Mouse (Mus musculus): ENCODE data around the gene Taf11. TPM values are rescaled to one million over a fixed set of nuclear protein-coding genes. Genes with fewer than 3 reads are reported as not detected.

Taf11 gene
- polyA plus RNA-seq (2012; rRNA removed), result 8.3 and 11.5 TPM in 2 replicates

DNA sequence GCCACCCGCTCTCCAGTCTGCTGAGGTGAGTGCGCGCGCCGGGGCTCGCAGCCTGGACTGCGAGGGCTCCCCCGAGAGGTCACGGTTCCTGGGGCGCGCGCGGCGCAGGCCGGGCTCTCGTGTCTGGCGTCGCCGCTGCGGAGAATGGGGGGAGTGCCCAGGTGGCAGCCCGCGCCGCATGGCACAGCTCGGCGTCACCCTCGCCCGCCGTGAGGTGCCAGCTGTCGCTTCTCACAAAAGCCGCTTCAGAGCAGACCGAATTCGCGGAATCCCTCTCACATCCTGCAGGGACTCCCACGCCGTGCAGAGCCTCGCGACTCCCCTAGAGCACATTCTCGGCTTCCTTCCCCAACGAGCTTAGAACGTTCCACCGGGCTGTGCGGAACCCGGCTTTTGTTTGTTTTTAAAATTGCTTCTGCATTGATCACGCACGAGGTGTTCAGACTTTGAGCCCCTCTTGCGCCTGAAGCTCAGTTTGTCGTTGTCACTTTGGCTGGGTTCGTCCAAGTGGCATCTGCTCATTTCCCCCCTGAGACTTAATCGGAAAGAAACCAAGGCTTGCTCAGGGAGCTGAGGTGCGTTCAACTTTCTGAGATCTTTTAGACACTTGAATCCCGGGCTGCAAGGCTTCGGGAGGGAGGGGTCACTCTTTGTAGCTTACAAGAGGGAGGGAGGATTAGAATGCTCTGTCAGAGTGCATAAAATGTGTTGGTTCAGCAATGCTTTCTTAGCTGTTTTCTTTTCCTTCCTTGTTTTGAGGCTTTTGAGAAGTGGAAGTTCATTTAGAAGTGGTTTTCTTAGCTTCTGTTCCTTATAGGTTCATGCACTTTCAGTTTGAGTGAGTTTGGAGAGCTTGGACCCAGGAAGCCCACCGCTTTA lies at the start of gene Taf11:
Gene Taf11 (minus strand): TSS at position 223 of the 879 bp plus-strand sequence.
- Histone ChIP-seq H3K4me1 (ENCODE audit: control insufficient read depth, insufficient read depth, low read length) (peaks cover 11% of the 10 kb centered on the region), H3K4me3 (replicated peaks; ENCODE audit: extremely low read depth, low read depth, low read length) (peak within 1 kb of the TSS; percentile 93)
- WGBS, result 2% methylated on average over 53 of the region's 53 CpGs
- no peak for DNase-seq
- TF ChIP-seq POLR2A (IDR thresholded peaks at IDR 0.05; ENCODE audit: borderline replicate concordance, extremely low read depth, low read depth, low read length), result no peak
- no peak for TF ChIP-seq CTCF (IDR thresholded peaks at IDR 0.05; ENCODE audit: insufficient read depth, low read length)

DNA sequence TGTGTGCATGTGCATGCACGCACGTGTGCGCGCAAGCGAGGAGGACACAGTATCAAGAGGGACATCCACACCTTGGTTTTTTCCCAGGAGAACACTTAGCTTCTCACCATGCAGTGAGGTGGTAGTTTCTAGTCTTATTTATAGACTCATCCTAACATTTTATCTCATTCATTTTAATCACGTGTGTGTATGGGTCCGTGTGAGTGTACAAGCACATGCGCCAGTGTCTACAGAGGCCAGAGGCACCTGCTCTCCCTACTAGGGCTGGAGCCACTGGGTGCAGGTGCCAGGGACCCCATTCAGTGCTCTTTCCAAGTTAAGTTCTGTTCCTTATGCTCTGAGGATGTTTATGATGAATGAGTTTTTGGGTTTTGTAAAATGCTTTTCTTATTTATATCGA lies 48.0 kb upstream of the Taf11 start:
- Histone ChIP-seq H3K4me1 (ENCODE audit: control insufficient read depth, insufficient read depth, low read length) (peaks cover 15% of the 10 kb centered on the region), H3K4me3 (replicated peaks; ENCODE audit: extremely low read depth, low read depth, low read length) (no peak overlapping the region)
- DNase-seq, result no peak
- WGBS, result 93% methylated on average over 9 of the region's 9 CpGs
- no peak for TF ChIP-seq POLR2A (IDR thresholded peaks at IDR 0.05; ENCODE audit: borderline replicate concordance, extremely low read depth, low read depth, low read length)
- TF ChIP-seq CTCF (IDR thresholded peaks at IDR 0.05; ENCODE audit: insufficient read depth, low read length), result no peak

DNA sequence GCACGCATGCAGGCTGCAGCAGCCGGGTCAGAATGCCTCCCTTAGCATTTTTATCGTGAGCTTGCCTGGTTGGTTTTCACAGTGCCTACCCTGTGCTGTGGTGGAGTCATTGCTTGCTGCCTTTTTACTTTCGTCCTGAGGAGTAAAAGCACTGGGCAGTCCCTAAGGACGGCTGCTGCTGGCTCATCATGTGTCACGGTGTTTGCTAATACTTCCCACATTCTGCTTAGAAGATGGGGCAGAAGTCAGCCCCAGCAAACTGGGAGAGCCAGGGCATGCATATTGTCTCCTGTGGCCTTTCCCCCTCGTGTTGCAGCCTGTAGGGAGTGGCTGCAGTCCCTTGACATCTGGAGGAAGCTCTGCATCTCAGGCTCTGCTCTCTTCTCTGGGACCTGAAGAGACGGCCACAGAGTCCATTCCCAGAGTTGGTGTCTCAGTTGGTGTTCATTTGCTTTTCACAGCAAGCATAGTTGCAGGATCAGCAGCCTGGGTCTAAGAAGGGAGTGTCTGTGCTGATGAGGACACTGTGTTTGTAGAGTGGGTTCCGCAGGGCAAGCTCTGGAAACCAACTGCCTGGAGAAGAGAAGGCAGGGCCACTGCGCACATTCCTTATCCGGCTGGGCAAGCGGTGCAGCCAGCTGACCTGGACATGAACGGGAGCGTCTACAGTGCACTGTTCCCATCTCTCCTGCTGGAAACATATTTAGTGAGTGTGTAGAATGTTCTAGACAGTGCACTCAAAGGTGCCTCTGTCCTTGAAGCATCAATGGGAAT lies 45.2 kb upstream of the Taf11 start:
- 37% methylated on average over 14 of the region's 14 CpGs for WGBS
- Histone ChIP-seq H3K4me1 (ENCODE audit: control insufficient read depth, insufficient read depth, low read length) (peaks cover 15% of the 10 kb centered on the region), H3K4me3 (replicated peaks; ENCODE audit: extremely low read depth, low read depth, low read length) (no peak overlapping the region)
- TF ChIP-seq POLR2A (IDR thresholded peaks at IDR 0.05; ENCODE audit: borderline replicate concordance, extremely low read depth, low read depth, low read length) (no peak), CTCF (IDR thresholded peaks at IDR 0.05; ENCODE audit: insufficient read depth, low read length) (no peak)
- DNase-seq, result no peak

DNA sequence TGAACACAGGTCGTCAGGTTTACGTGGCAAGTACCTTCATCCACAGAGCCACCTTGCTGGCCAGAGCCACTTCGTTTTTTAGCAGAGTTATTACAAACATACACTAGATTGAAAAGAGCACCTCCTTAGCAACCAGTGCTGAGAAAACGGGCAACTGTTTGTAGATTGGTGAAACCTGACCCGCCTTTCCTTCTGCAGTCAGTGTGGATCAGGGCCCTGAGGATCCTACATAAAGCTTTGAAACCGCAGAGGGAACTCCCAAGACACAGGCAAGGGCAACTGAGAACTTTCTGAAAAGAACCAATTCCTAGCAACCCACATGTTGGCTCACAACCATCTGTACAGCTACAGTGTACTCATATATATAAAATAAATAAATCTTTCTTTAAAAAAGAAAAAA lies 43.5 kb upstream of the Taf11 start:
- peaks cover 11% of the 10 kb centered on the region for H3K4me1 ChIP-seq (ENCODE audit: control insufficient read depth, insufficient read depth, low read length)
- DNase-seq, result no peak
- 63% methylated on average over 6 of the region's 6 CpGs for WGBS

DNA sequence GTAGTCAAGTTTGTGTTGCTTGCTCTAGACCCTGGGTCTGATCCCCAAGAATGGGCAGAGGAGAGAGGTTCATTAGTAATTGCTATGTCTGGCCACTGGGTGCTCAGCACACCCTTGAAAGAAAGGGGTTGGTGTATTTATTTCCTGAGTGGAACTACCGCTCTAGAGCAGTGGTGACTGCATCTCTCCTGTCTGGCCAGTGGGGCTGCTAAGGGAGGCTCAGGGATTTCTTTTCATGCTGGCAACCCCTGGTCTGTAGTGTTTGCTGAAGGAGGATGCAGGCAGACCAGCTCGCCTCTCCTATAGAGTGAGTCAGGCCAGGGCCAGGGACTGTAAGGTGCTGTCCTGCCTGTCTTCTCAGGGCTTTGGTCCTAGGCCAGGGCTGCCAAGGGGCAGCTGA lies 37.5 kb upstream of the Taf11 start:
- Histone ChIP-seq H3K4me3 (replicated peaks; ENCODE audit: extremely low read depth, low read depth, low read length) (no peak overlapping the region), H3K4me1 (ENCODE audit: control insufficient read depth, insufficient read depth, low read length) (peaks cover 29% of the 10 kb centered on the region)
- no peak for TF ChIP-seq POLR2A (IDR thresholded peaks at IDR 0.05; ENCODE audit: borderline replicate concordance, extremely low read depth, low read depth, low read length)
- no peak for TF ChIP-seq CTCF (IDR thresholded peaks at IDR 0.05; ENCODE audit: insufficient read depth, low read length)
- WGBS, result 47% methylated on average over 2 of the region's 2 CpGs
- DNase-seq, result no peak

More for the DNA sequence above, 43.5 kb upstream of the Taf11 start:
- no peak overlapping the region for H3K4me3 ChIP-seq (replicated peaks; ENCODE audit: extremely low read depth, low read depth, low read length)
- TF ChIP-seq CTCF (IDR thresholded peaks at IDR 0.05; ENCODE audit: insufficient read depth, low read length) (no peak), POLR2A (IDR thresholded peaks at IDR 0.05; ENCODE audit: borderline replicate concordance, extremely low read depth, low read depth, low read length) (no peak)

DNA sequence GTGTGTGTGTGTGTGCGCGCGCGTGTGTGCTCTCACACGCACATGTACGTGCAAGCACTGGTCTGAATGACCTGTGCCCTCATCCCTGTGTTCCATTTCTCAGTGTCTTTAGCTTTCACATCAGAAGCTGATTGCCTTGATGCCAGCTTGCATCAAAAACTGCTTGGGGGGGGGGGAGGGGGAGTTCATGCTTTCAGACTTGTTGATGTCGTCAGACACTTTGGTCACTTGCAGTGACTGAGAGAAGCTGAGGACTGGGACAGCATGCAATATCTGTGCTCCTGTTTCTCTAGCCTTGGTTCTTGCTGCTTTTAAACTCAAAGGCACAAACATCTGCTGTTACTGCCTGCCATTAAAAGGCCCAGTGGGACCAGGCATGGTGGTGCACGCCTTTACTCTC lies 36.7 kb upstream of the Taf11 start:
- no peak for TF ChIP-seq POLR2A (IDR thresholded peaks at IDR 0.05; ENCODE audit: borderline replicate concordance, extremely low read depth, low read depth, low read length)
- TF ChIP-seq CTCF (IDR thresholded peaks at IDR 0.05; ENCODE audit: insufficient read depth, low read length), result no peak
- peaks cover 33% of the 10 kb centered on the region for H3K4me1 ChIP-seq (ENCODE audit: control insufficient read depth, insufficient read depth, low read length)
- no peak overlapping the region for H3K4me3 ChIP-seq (replicated peaks; ENCODE audit: extremely low read depth, low read depth, low read length)
- WGBS, result 61% methylated on average over 8 of the region's 8 CpGs
- DNase-seq, result no peak

DNA sequence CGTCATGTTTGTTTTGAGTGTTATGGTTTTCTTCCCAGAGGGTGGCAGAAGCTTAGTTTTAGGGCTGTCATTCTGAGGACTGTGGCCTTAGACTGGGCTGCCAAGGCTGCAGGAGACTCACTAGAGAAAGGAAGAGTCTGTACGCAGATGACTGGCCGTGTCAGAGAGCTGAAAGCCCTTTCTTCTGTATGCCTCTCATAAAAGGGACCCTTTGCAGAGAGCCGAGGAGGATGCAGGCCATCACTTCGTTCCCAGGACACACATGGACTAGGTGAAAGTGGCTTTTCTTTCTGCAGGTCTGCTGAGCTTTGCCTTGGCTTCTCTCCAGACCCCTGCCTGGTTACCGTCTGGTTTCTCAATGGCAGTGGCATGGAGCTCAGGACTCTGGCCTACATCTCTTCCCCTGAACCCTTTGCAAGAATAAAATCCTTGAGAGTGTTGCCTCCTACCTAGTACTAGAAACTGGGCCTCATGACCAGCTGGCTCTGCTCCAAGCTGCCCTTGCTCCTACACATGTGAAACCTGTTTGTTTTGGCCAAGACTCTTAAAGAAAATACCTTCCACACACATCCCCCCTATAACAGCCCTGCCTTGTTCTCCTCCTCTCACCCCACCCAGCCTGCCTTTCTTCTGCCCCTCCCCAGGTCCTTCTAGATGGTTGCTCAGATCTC lies 36.0 kb upstream of the Taf11 start:
- WGBS, result 42% methylated on average over 6 of the region's 6 CpGs
- DNase-seq, result peak; percentile 80
- TF ChIP-seq CTCF (IDR thresholded peaks at IDR 0.05; ENCODE audit: insufficient read depth, low read length) (no peak), POLR2A (IDR thresholded peaks at IDR 0.05; ENCODE audit: borderline replicate concordance, extremely low read depth, low read depth, low read length) (no peak)
- Histone ChIP-seq H3K4me3 (replicated peaks; ENCODE audit: extremely low read depth, low read depth, low read length) (no peak overlapping the region), H3K4me1 (ENCODE audit: control insufficient read depth, insufficient read depth, low read length) (peaks cover 38% of the 10 kb centered on the region)

DNA sequence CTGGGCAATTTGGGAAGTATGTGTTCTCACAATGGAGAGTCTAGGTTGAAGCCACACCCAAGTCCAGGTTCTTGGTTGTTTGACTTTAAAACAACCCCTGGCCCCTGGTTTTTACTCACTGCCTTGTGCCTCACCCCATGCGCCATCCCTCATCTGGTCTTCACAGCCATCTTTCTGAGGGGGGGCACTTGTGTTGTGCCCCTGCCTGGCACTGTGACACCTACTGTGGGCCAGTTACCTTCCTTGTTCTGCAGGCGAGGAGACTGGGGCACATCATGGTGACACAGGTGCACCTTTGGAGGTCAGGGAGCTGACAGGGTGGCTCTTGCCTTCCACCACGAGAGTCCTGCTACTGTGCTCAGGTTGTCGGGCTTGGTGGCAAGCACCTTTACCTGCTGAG lies 32.5 kb upstream of the Taf11 start:
- peaks cover 55% of the 10 kb centered on the region for H3K4me1 ChIP-seq (ENCODE audit: control insufficient read depth, insufficient read depth, low read length)

DNA sequence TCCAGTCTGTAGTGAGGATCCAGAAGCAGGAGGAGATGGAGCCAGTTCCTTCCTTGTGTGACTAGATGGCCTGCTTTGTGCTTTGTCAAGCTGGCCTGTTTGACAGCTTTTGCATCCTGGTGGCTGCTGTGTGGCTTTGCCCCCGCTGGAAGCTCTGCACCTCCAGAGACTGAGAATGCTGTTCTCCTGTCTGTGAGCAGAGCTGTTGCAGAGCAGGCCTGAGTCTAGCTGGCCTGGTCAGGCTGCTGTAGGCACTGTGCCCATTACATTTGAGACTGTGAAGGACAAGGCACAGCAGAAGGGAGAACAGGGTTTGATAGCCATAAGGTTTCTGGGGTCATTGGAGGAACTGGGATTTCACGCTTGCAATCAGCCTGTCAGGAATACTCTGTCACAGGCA lies 32.1 kb upstream of the Taf11 start:
- 54% methylated on average over 2 of the region's 2 CpGs for WGBS
- TF ChIP-seq CTCF (IDR thresholded peaks at IDR 0.05; ENCODE audit: insufficient read depth, low read length), result no peak
- no peak for TF ChIP-seq POLR2A (IDR thresholded peaks at IDR 0.05; ENCODE audit: borderline replicate concordance, extremely low read depth, low read depth, low read length)
- no peak for DNase-seq
- H3K4me1 ChIP-seq (ENCODE audit: control insufficient read depth, insufficient read depth, low read length), result peaks cover 53% of the 10 kb centered on the region
- no peak overlapping the region for H3K4me3 ChIP-seq (replicated peaks; ENCODE audit: extremely low read depth, low read depth, low read length)

More for the DNA sequence above, 32.5 kb upstream of the Taf11 start:
- WGBS, result 94% methylated on average over 4 of the region's 4 CpGs
- no peak for TF ChIP-seq CTCF (IDR thresholded peaks at IDR 0.05; ENCODE audit: insufficient read depth, low read length)
- TF ChIP-seq POLR2A (IDR thresholded peaks at IDR 0.05; ENCODE audit: borderline replicate concordance, extremely low read depth, low read depth, low read length), result no peak
- H3K4me3 ChIP-seq (replicated peaks; ENCODE audit: extremely low read depth, low read depth, low read length), result no peak overlapping the region
- DNase-seq, result no peak

All from lung, adult 2 months (tissue).